Mouse (Mus musculus) gastrocnemius, postnatal 36 days (tissue): ENCODE results near the gene Bhlhe40. TPM values are rescaled to one million over a fixed set of nuclear protein-coding genes. Genes with fewer than 3 reads are reported as not detected.

Source experiments
- DNase-seq, 2 experiments: peaks; one replicate each; pipeline ENCODE4 v3.0.0; 2022
- intact Hi-C: fragments of 180-260 bp; cut with DNase I; formaldehyde crosslinking; loops from one replicate; pipeline ENCODE4 v1.15.1; 2025
- long read RNA-seq, 2 experiments: library from polyadenylated mRNA; stranded (forward); transcript quantifications; one replicate each; pipeline ENCODE4 v2.0.0; 2021
- total RNA-seq, 2 experiments: library from RNA; stranded (reverse); gene quantifications; 2 replicates each; pipeline ENCODE4 v1.2.3; 2021

Bhlhe40 gene
- 100 to 1,000 TPM in 1 of 2 experiments, 10 to 100 TPM in 1; 71.8 to 106 TPM for total RNA-seq
- long read RNA-seq, experiment 1, transcript Bhlhe40-201 (5 exons, 3,113 nt), result major isoform, 32 of 45 reads
- long read RNA-seq, experiment 1, partial matches to known transcripts, result 2 of 45 reads
- long read RNA-seq, experiment 1, other reads (novel, unspliced or antisense), result 8 of 45 reads
- long read RNA-seq, experiment 2, transcript Bhlhe40-204 (1 exons, 2,620 nt), result minor isoform, 15 of 79 reads
- long read RNA-seq, experiment 2, transcript Bhlhe40-201 (5 exons, 3,113 nt), result major isoform, 55 of 79 reads
- long read RNA-seq, experiment 2, partial matches to known transcripts, result 0 of 79 reads
- long read RNA-seq, experiment 2, other reads (novel, unspliced or antisense), result 9 of 79 reads

- peak; percentile 81 to 89 for DNase-seq
- intact Hi-C loops, result loop anchor here (1.0 kb wide), 2 partner anchors 128 to 235 kb away; no protein-coding TSS in a partner anchor
Observed at GRCm38 (mm10) chr6:108660206-108660877, at the start of gene Bhlhe40. Gene Bhlhe40, plus strand, starts transcription at chr6:108660629.

- intact Hi-C loops, result no loop called here
- no peak for DNase-seq
Observed at GRCm38 (mm10) chr6:108611663-108612062, 48.8 kb upstream of the Bhlhe40 start.

GRCm38 (mm10) chr6:108618025-108618424, 42.4 kb upstream of the Bhlhe40 start:
- intact Hi-C loops, result no loop called here
- no peak for DNase-seq

- intact Hi-C loops, result no loop called here
- no peak for DNase-seq
Observed at GRCm38 (mm10) chr6:108623028-108623565, 37.3 kb upstream of the Bhlhe40 start.

GRCm38 (mm10) chr6:108624915-108625314, 35.5 kb upstream of the Bhlhe40 start:
- intact Hi-C loops, result no loop called here
- no peak for DNase-seq

GRCm38 (mm10) chr6:108630701-108631100, 29.7 kb upstream of the Bhlhe40 start:
- intact Hi-C loops, result no loop called here
- DNase-seq, result no peak

- DNase-seq, result no peak
- intact Hi-C loops, result no loop called here
Observed at GRCm38 (mm10) chr6:108638157-108638833, 22.1 kb upstream of the Bhlhe40 start.

GRCm38 (mm10) chr6:108642020-108642419, 18.4 kb upstream of the Bhlhe40 start:
- intact Hi-C loops, result loop anchor here (5.0 kb wide), 1 partner anchor 65 kb away; no protein-coding TSS in a partner anchor
- DNase-seq, result no peak

GRCm38 (mm10) chr6:108643035-108643434, 17.4 kb upstream of the Bhlhe40 start:
- intact Hi-C loops, result loop anchor here (5.0 kb wide), 1 partner anchor 66 kb away; no protein-coding TSS in a partner anchor
- DNase-seq, result no peak

GRCm38 (mm10) chr6:108644311-108644710, 16.1 kb upstream of the Bhlhe40 start:
- intact Hi-C loops, result loop anchor here (5.0 kb wide), 1 partner anchor 67 kb away; no protein-coding TSS in a partner anchor

GRCm38 (mm10) chr6:108647094-108647493, 13.3 kb upstream of the Bhlhe40 start:
- no peak for DNase-seq
- intact Hi-C loops, result no loop called here

More at GRCm38 (mm10) chr6:108644311-108644710, 16.1 kb upstream of the Bhlhe40 start:
- DNase-seq, result no peak

GRCm38 (mm10) chr6:108648072-108648471, 12.4 kb upstream of the Bhlhe40 start:
- intact Hi-C loops, result no loop called here
- no peak for DNase-seq

GRCm38 (mm10) chr6:108655861-108656260, 4.6 kb upstream of the Bhlhe40 start:
- DNase-seq, result no peak
- intact Hi-C loops, result no loop called here

- no peak for DNase-seq
Observed at GRCm38 (mm10) chr6:108658051-108658415, 2.4 kb upstream of the Bhlhe40 start.

GRCm38 (mm10) chr6:108658416-108659201, 1.8 kb upstream of the Bhlhe40 start:
- DNase-seq, result peak; percentile 59 to 66
- intact Hi-C loops, result loop anchor here (2.0 kb wide), 1 partner anchor 88 kb away; no protein-coding TSS in a partner anchor

More at GRCm38 (mm10) chr6:108658051-108658415, 2.4 kb upstream of the Bhlhe40 start:
- intact Hi-C loops, result loop anchor here (2.0 kb wide), 1 partner anchor 87 kb away; no protein-coding TSS in a partner anchor

GRCm38 (mm10) chr6:108659221-108659725, 1.2 kb upstream of the Bhlhe40 start:
- intact Hi-C loops, result loop anchor here (2.0 kb wide), 1 partner anchor 88 kb away; no protein-coding TSS in a partner anchor
- DNase-seq, result peak; percentile 90 to 92

GRCm38 (mm10) chr6:108659726-108660205, 663 bp upstream of the Bhlhe40 start:
- DNase-seq, result peak; percentile 88 to 92
- intact Hi-C loops, result loop anchor here (1.0 to 2.0 kb wide), 3 partner anchors 89 to 234 kb away; no protein-coding TSS in a partner anchor

GRCm38 (mm10) chr6:108660878-108661389, 505 bp downstream of the Bhlhe40 start:
- no peak for DNase-seq
- intact Hi-C loops, result loop anchor here (1.0 kb wide), 2 partner anchors 129 to 236 kb away; no protein-coding TSS in a partner anchor

- intact Hi-C loops, result no loop called here
- peak; percentile 95 to 96 for DNase-seq
Observed at GRCm38 (mm10) chr6:108661412-108661811, 983 bp downstream of the Bhlhe40 start.
